Mouse (Mus musculus): ENCODE data around the gene Alpl.

DNA sequence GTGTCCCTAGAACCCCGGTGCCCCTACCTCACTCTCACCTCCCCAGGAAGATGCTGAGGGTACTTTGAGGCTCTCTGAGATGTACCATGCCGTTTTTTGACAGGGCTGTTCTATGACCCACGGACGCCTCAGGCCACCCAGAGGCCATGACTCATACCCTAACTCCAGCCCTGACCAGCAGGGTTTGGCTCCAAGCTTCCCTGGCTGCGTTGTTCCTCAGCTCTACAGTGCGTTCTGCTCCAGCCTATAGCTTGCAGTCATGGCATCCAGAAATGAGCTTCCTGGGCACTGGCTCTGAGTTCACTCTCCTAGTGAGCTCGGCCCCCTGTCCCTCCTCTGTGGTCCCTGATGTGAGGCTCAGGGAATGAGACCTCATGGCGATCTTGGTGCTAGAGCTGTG lies 65.4 kb downstream of the Alpl start:
- TF ChIP-seq CTCF (IDR thresholded peaks at IDR 0.05; ENCODE audit: low read depth, low read length) (no peak), POLR2A (IDR thresholded peaks at IDR 0.05; ENCODE audit: insufficient read depth, low read length) (no peak)

Data from ES-Bruce4 (cell line).